Mouse (Mus musculus): ENCODE results near the gene Rnps1. TPM values are rescaled to one million over a fixed set of nuclear protein-coding genes. Genes with fewer than 3 reads are reported as not detected.
A peak's percentile ranks its signal among the peaks of the same experiment; 100 is the strongest.

Gene Rnps1
- polyA plus RNA-seq, 1 experiment from 2014 or later = 111 TPM

DNA sequence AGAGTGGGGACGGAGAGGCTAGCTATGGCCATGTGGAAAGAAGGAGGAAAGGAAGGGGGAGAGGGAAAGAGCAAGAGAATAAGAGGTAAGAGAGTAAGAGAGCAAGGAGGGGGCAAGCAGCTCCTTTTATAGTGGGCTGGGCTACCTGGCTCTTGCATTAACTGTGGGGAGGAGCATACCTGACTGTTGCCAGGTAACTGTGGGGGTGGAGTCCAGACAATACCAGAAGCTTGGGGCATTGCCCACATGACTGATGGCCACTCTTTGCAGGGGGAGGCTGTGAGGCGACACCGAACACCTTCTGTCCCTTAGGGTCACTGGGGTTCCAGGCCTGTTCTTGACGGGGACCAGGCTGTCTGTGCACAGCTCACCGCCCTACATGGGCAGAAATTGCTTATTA lies 25.7 kb upstream of the Rnps1 start:
- no peaks in the 10 kb centered on the region for H3K4me1 ChIP-seq (replicated peaks; ENCODE audit: control insufficient read depth, insufficient read depth, low read length)
- no peak for TF ChIP-seq CTCF (IDR thresholded peaks at IDR 0.05; ENCODE audit: low read depth)
- no peak overlapping the region for H3K4me2 ChIP-seq (replicated peaks; ENCODE audit: low read depth)
- H3K9ac ChIP-seq (ENCODE audit: low read depth, low read length) = no peak overlapping the region
- H3K27ac ChIP-seq (ENCODE audit: low read depth, low read length) = no peak overlapping the region
- H3K27me3 ChIP-seq (replicated peaks; ENCODE audit: control insufficient read depth, insufficient read depth, low read length) = no peaks in the 10 kb centered on the region
- ATAC-seq = no peak
- peaks cover 28% of the 10 kb centered on the region for H3K36me3 ChIP-seq (ENCODE audit: control insufficient read depth, insufficient read depth)
- no peaks in the 10 kb centered on the region for H3K9me3 ChIP-seq (ENCODE audit: control insufficient read depth)
- WGBS = 81% methylated on average over 5 of the region's 5 CpGs
- no peak overlapping the region for H3K4me3 ChIP-seq (ENCODE audit: low read depth, low read length)

DNA sequence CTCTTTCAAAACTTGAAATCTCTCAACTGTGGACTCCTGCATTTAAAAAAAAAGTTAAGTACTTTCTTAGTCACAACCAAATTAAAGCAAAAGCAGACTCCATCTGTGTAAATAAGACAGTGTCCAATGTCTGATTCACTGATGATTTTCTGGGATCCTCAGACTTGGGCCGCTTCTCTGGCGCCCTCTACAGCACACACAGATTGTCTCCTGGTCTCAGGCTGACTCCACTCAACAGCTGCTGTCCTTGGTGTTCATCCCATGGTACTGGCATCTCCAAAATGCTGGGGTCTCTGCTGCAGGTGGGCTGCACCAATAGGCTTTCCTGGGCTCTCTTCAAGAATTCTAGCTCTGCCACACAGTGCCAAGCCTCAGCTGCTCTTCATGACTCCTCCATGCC lies 24.5 kb upstream of the Rnps1 start:
- H3K9ac ChIP-seq (ENCODE audit: low read depth, low read length) = no peak overlapping the region
- no peaks in the 10 kb centered on the region for H3K27me3 ChIP-seq (replicated peaks; ENCODE audit: control insufficient read depth, insufficient read depth, low read length)
- TF ChIP-seq CTCF (IDR thresholded peaks at IDR 0.05; ENCODE audit: low read depth) = peak; percentile 87
- no peak overlapping the region for H3K4me3 ChIP-seq (ENCODE audit: low read depth, low read length)
- H3K36me3 ChIP-seq (ENCODE audit: control insufficient read depth, insufficient read depth) = peaks cover 21% of the 10 kb centered on the region
- H3K27ac ChIP-seq (ENCODE audit: low read depth, low read length) = no peak overlapping the region
- no peak for ATAC-seq
- no peak overlapping the region for H3K4me2 ChIP-seq (replicated peaks; ENCODE audit: low read depth)
- no peaks in the 10 kb centered on the region for H3K4me1 ChIP-seq (replicated peaks; ENCODE audit: control insufficient read depth, insufficient read depth, low read length)
- H3K9me3 ChIP-seq (ENCODE audit: control insufficient read depth) = no peaks in the 10 kb centered on the region
- 9% methylated on average over 2 of the region's 2 CpGs for WGBS

DNA sequence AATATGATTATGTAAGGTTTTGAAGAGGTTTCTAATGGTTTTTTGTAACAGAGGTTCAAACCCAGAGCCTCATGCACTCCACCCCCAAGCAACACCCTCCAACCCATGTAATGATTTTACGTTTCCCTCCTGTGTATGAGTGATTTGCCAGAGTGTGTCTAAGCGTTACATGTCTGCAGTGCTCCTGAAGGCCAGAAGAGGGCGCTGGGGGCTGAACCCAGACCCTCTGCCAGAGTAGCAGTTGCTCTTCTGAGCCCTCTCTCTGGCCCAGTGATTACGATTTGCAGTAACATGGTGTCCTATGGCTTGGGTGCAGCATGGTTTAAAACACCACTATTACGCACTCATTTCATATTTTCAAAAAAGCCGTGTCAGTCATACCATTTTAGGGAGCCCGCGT lies 23.2 kb upstream of the Rnps1 start:
- 73% methylated on average over 8 of the region's 8 CpGs for WGBS
- no peak overlapping the region for H3K27ac ChIP-seq (ENCODE audit: low read depth, low read length)
- H3K4me3 ChIP-seq (ENCODE audit: low read depth, low read length) = no peak overlapping the region

DNA sequence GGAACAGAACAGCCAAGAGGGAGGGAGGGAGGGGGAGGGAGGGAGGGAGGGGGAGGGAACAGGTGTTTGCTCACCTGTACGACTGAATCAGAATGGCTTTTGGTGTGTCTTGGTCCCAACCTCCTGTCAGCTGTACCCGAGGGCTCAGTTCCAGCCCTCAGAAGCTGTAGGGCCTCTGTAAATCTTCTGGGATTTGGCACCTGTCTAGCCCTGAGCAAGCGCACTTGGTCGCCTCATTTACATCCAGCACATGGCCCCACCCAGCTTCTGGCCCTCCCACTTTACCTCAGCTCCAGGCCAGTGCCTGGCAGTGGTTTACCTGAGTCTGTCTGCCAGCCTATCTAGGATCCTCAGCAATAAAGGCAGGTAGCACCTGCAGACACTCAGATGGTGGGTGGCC lies 20.8 kb upstream of the Rnps1 start:
- peaks cover 5% of the 10 kb centered on the region; the same call in 1 of the 2 replicates for H3K36me3 ChIP-seq (ENCODE audit: control insufficient read depth, insufficient read depth)
- TF ChIP-seq CTCF (IDR thresholded peaks at IDR 0.05; ENCODE audit: low read depth) = no peak
- H3K4me2 ChIP-seq (replicated peaks; ENCODE audit: low read depth) = no peak overlapping the region
- H3K27ac ChIP-seq (ENCODE audit: low read depth, low read length) = no peak overlapping the region
- no peak overlapping the region for H3K9ac ChIP-seq (ENCODE audit: low read depth, low read length)
- no peaks in the 10 kb centered on the region for H3K4me1 ChIP-seq (replicated peaks; ENCODE audit: control insufficient read depth, insufficient read depth, low read length)
- H3K27me3 ChIP-seq (replicated peaks; ENCODE audit: control insufficient read depth, insufficient read depth, low read length) = no peaks in the 10 kb centered on the region
- peak; percentile 83 for ATAC-seq
- H3K4me3 ChIP-seq (ENCODE audit: low read depth, low read length) = no peak overlapping the region
- WGBS = 19% methylated on average over 4 of the region's 4 CpGs
- no peaks in the 10 kb centered on the region for H3K9me3 ChIP-seq (ENCODE audit: control insufficient read depth)

More for the DNA sequence above, 23.2 kb upstream of the Rnps1 start:
- H3K4me2 ChIP-seq (replicated peaks; ENCODE audit: low read depth) = no peak overlapping the region
- H3K4me1 ChIP-seq (replicated peaks; ENCODE audit: control insufficient read depth, insufficient read depth, low read length) = no peaks in the 10 kb centered on the region
- peak; percentile 64 for TF ChIP-seq CTCF (IDR thresholded peaks at IDR 0.05; ENCODE audit: low read depth)
- no peaks in the 10 kb centered on the region for H3K9me3 ChIP-seq (ENCODE audit: control insufficient read depth)
- H3K9ac ChIP-seq (ENCODE audit: low read depth, low read length) = no peak overlapping the region
- H3K36me3 ChIP-seq (ENCODE audit: control insufficient read depth, insufficient read depth) = peaks cover 14% of the 10 kb centered on the region
- no peaks in the 10 kb centered on the region for H3K27me3 ChIP-seq (replicated peaks; ENCODE audit: control insufficient read depth, insufficient read depth, low read length)
- no peak for ATAC-seq

DNA sequence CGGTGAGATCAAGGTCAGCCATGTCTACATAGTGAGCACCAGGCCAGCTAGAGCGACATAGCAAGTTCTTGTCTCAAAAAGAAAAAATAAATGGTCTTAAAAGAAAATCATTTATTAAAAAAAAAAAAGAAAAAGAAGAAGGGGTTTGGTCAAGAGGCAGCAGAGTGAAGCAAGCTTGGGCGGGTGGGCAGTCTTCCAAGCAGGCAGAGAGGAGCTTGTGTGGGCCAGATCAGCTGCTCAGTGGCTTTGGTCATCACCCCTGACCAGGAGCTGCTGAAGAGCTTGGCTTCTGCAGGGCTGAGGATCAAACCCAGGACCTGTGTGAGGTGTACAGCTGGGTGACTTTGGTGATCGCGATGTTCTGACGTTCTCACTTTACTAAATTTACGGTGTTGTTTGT lies 19.9 kb upstream of the Rnps1 start:
- no peak overlapping the region for H3K4me2 ChIP-seq (replicated peaks; ENCODE audit: low read depth)
- H3K4me1 ChIP-seq (replicated peaks; ENCODE audit: control insufficient read depth, insufficient read depth, low read length) = no peaks in the 10 kb centered on the region
- TF ChIP-seq CTCF (IDR thresholded peaks at IDR 0.05; ENCODE audit: low read depth) = no peak
- H3K27ac ChIP-seq (ENCODE audit: low read depth, low read length) = no peak overlapping the region
- H3K4me3 ChIP-seq (ENCODE audit: low read depth, low read length) = no peak overlapping the region
- ATAC-seq = no peak
- peaks cover 14% of the 10 kb centered on the region; the same call in 1 of the 2 replicates for H3K36me3 ChIP-seq (ENCODE audit: control insufficient read depth, insufficient read depth)
- no peak overlapping the region for H3K9ac ChIP-seq (ENCODE audit: low read depth, low read length)
- 87% methylated on average over 7 of the region's 7 CpGs for WGBS
- H3K9me3 ChIP-seq (ENCODE audit: control insufficient read depth) = no peaks in the 10 kb centered on the region
- no peaks in the 10 kb centered on the region for H3K27me3 ChIP-seq (replicated peaks; ENCODE audit: control insufficient read depth, insufficient read depth, low read length)

DNA sequence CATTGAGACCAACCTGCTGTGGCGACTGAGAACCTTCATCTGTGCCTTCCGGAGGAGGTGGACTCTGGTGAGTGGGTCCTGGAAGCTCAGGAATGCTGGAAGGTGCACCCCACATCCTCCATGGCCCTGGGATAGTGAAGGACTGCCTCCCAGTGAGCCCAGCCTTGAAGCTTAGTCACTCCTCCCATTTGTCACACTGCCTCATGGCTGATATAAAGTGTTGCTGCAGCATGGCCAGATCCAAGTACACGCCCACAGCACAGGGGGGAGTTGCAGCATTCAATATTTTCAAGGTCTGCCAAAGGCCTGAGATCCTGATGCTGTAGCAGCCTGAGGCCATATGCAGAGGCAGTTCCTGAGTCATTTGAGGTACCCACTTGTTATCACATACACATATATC lies 12.0 kb upstream of the Rnps1 start:
- no peaks in the 10 kb centered on the region for H3K9me3 ChIP-seq (ENCODE audit: control insufficient read depth)
- peaks cover 69% of the 10 kb centered on the region for H3K36me3 ChIP-seq (ENCODE audit: control insufficient read depth, insufficient read depth)
- no peaks in the 10 kb centered on the region for H3K4me1 ChIP-seq (replicated peaks; ENCODE audit: control insufficient read depth, insufficient read depth, low read length)
- no peak overlapping the region for H3K4me2 ChIP-seq (replicated peaks; ENCODE audit: low read depth)
- no peak for ATAC-seq
- H3K27ac ChIP-seq (ENCODE audit: low read depth, low read length) = no peak overlapping the region
- no peak overlapping the region for H3K9ac ChIP-seq (ENCODE audit: low read depth, low read length)
- H3K4me3 ChIP-seq (ENCODE audit: low read depth, low read length) = no peak overlapping the region
- no peak for TF ChIP-seq CTCF (IDR thresholded peaks at IDR 0.05; ENCODE audit: low read depth)
- H3K27me3 ChIP-seq (replicated peaks; ENCODE audit: control insufficient read depth, insufficient read depth, low read length) = no peaks in the 10 kb centered on the region
- WGBS = 74% methylated on average over 3 of the region's 3 CpGs
